Mouse (Mus musculus) bone marrow macrophage, adult 2 months (primary cell): ENCODE results near the gene Arid1b.

Experiments
- CTCF ChIP-seq: IDR thresholded peaks from 2 replicates; pipeline ENCODE4 v1.5.1; 2012; ENCODE audit warnings: low read depth, mild to moderate bottlenecking, low read length, moderate library complexity
- POLR2A ChIP-seq: IDR thresholded peaks from 2 replicates; pipeline ENCODE4 v1.6.1; 2012; ENCODE audit warnings: mild to moderate bottlenecking, low read depth, low read length, borderline replicate concordance

- TF ChIP-seq CTCF (no peak), POLR2A (no peak)
Observed at GRCm38 (mm10) chr17:4990911-4991560, 3.1 kb upstream of the Arid1b start.
